Mouse (Mus musculus): Measurements from ENCODE around the gene Macrod1. TPM values are rescaled to one million over a fixed set of nuclear protein-coding genes. Genes with fewer than 3 reads are reported as not detected.
A peak's percentile ranks its signal among the peaks of the same experiment; 100 is the strongest.

Gene Macrod1
- polyA plus RNA-seq, 1 experiment from 2014 or later = 3.4 TPM

- peaks cover 62% of the 10 kb centered on the region for H3K27me3 ChIP-seq (ENCODE audit: insufficient read depth, poor library complexity, severe bottlenecking)
- H3K36me3 ChIP-seq = no peaks in the 10 kb centered on the region
- no peak overlapping the region for H3K4me3 ChIP-seq
- 77% methylated on average over 4 of the region's 4 CpGs for WGBS
- H3K27ac ChIP-seq = peak overlapping the region; percentile 2; the same call in 1 of the 2 replicates
- no peak for DNase-seq (ENCODE audit: low spot score)
- H3K9me3 ChIP-seq = no peaks in the 10 kb centered on the region
- peaks cover 72% of the 10 kb centered on the region for H3K4me1 ChIP-seq (replicated peaks)
These were observed 59.6 kb downstream of the Macrod1 start for GRCm38 (mm10) chr19:7116038-7116731.

- 0 out of 2 replicates have a peak overlapping the region, but pooled peaks have one; percentile 2 for H3K27ac ChIP-seq
These were observed 60.5 kb downstream of the Macrod1 start for GRCm38 (mm10) chr19:7117141-7117540.

GRCm38 (mm10) chr19:7117653-7118307 is 61.2 kb downstream of the Macrod1 start:
- H3K27me3 ChIP-seq (ENCODE audit: insufficient read depth, poor library complexity, severe bottlenecking) = peaks cover 47% of the 10 kb centered on the region
- 78% methylated on average over 8 of the region's 8 CpGs for WGBS
- H3K27ac ChIP-seq = 0 out of 2 replicates have a peak overlapping the region, but pooled peaks have one; percentile 30
- DNase-seq (ENCODE audit: low spot score) = no peak
- no peaks in the 10 kb centered on the region for H3K36me3 ChIP-seq
- no peaks in the 10 kb centered on the region for H3K9me3 ChIP-seq
- H3K4me1 ChIP-seq (replicated peaks) = peaks cover 72% of the 10 kb centered on the region
- no peak overlapping the region for H3K4me3 ChIP-seq

More at GRCm38 (mm10) chr19:7117141-7117540, 60.5 kb downstream of the Macrod1 start:
- H3K4me3 ChIP-seq = no peak overlapping the region
- no peaks in the 10 kb centered on the region for H3K36me3 ChIP-seq
- 77% methylated on average over 4 of the region's 4 CpGs for whole genome bisulfite sequencing
- peaks cover 72% of the 10 kb centered on the region for H3K4me1 ChIP-seq (replicated peaks)
- H3K9me3 ChIP-seq = no peaks in the 10 kb centered on the region
- H3K27me3 ChIP-seq (ENCODE audit: insufficient read depth, poor library complexity, severe bottlenecking) = peaks cover 54% of the 10 kb centered on the region
- DNase-seq (ENCODE audit: low spot score) = no peak

GRCm38 (mm10) chr19:7121252-7121651 is 64.6 kb downstream of the Macrod1 start:
- Histone ChIP-seq H3K4me3 (no peak overlapping the region), H3K36me3 (no peaks in the 10 kb centered on the region), H3K27ac (peak overlapping the region; percentile 50; the same call in 1 of the 2 replicates), H3K4me1 (replicated peaks) (peaks cover 54% of the 10 kb centered on the region), H3K9me3 (no peaks in the 10 kb centered on the region), H3K27me3 (ENCODE audit: insufficient read depth, poor library complexity, severe bottlenecking) (peaks cover 28% of the 10 kb centered on the region)
- WGBS = 73% methylated on average over 11 of the region's 11 CpGs
- DNase-seq (ENCODE audit: low spot score) = no peak

GRCm38 (mm10) chr19:7122277-7122676 is 65.7 kb downstream of the Macrod1 start:
- Histone ChIP-seq H3K4me3 (no peak overlapping the region), H3K4me1 (replicated peaks) (peaks cover 49% of the 10 kb centered on the region), H3K27me3 (ENCODE audit: insufficient read depth, poor library complexity, severe bottlenecking) (peaks cover 25% of the 10 kb centered on the region), H3K9me3 (no peaks in the 10 kb centered on the region), H3K36me3 (no peaks in the 10 kb centered on the region), H3K27ac (peak overlapping the region; percentile 50; the same call in 1 of the 2 replicates)
- DNase-seq (ENCODE audit: low spot score) = no peak
- WGBS = 69% methylated on average over 4 of the region's 4 CpGs

GRCm38 (mm10) chr19:7122698-7123306 is 66.2 kb downstream of the Macrod1 start:
- DNase-seq (ENCODE audit: low spot score) = no peak
- Histone ChIP-seq H3K4me1 (replicated peaks) (peaks cover 49% of the 10 kb centered on the region), H3K27ac (peak overlapping the region; percentile 50; the same call in 1 of the 2 replicates), H3K27me3 (ENCODE audit: insufficient read depth, poor library complexity, severe bottlenecking) (peaks cover 25% of the 10 kb centered on the region), H3K4me3 (no peak overlapping the region), H3K36me3 (no peaks in the 10 kb centered on the region), H3K9me3 (no peaks in the 10 kb centered on the region)
- 55% methylated on average over 10 of the region's 10 CpGs for WGBS

- Histone ChIP-seq H3K27ac (peak overlapping the region; percentile 23; the same call in 1 of the 2 replicates), H3K9me3 (no peaks in the 10 kb centered on the region), H3K4me1 (replicated peaks) (peaks cover 68% of the 10 kb centered on the region), H3K36me3 (no peaks in the 10 kb centered on the region), H3K4me3 (no peak overlapping the region), H3K27me3 (ENCODE audit: insufficient read depth, poor library complexity, severe bottlenecking) (peaks cover 23% of the 10 kb centered on the region)
- no peak for DNase-seq (ENCODE audit: low spot score)
- 85% methylated on average over 4 of the region's 4 CpGs for WGBS
These were observed 69.0 kb downstream of the Macrod1 start for GRCm38 (mm10) chr19:7125526-7126156.

- DNase-seq (ENCODE audit: low spot score) = no peak
- Histone ChIP-seq H3K36me3 (no peaks in the 10 kb centered on the region), H3K4me3 (no peak overlapping the region), H3K27ac (0 out of 2 replicates have a peak overlapping the region, but pooled peaks have one; percentile 23), H3K27me3 (ENCODE audit: insufficient read depth, poor library complexity, severe bottlenecking) (peaks cover 23% of the 10 kb centered on the region), H3K9me3 (no peaks in the 10 kb centered on the region), H3K4me1 (replicated peaks) (peaks cover 68% of the 10 kb centered on the region)
- 83% methylated on average over 1 of the region's 1 CpGs for WGBS
These were observed 69.6 kb downstream of the Macrod1 start for GRCm38 (mm10) chr19:7126209-7126608.

- WGBS = 76% methylated on average over 2 of the region's 2 CpGs
- H3K27me3 ChIP-seq (ENCODE audit: insufficient read depth, poor library complexity, severe bottlenecking) = peaks cover 29% of the 10 kb centered on the region
These were observed 70.3 kb downstream of the Macrod1 start for GRCm38 (mm10) chr19:7126933-7127332.

GRCm38 (mm10) chr19:7128551-7129475 is 72.2 kb downstream of the Macrod1 start:
- no peaks in the 10 kb centered on the region for H3K36me3 ChIP-seq

More at GRCm38 (mm10) chr19:7126933-7127332, 70.3 kb downstream of the Macrod1 start:
- Histone ChIP-seq H3K4me3 (no peak overlapping the region), H3K36me3 (no peaks in the 10 kb centered on the region), H3K4me1 (replicated peaks) (peaks cover 68% of the 10 kb centered on the region), H3K9me3 (no peaks in the 10 kb centered on the region), H3K27ac (no peak overlapping the region)
- DNase-seq (ENCODE audit: low spot score) = no peak

GRCm38 (mm10) chr19:7130317-7130716 is 73.7 kb downstream of the Macrod1 start:
- no peak for DNase-seq (ENCODE audit: low spot score)
- WGBS = 80% methylated on average over 11 of the region's 11 CpGs
- H3K4me3 ChIP-seq = no peak overlapping the region
- H3K9me3 ChIP-seq = no peaks in the 10 kb centered on the region
- H3K36me3 ChIP-seq = no peaks in the 10 kb centered on the region
- peaks cover 84% of the 10 kb centered on the region for H3K4me1 ChIP-seq (replicated peaks)
- 0 out of 2 replicates have a peak overlapping the region, but pooled peaks have one; percentile 47 for H3K27ac ChIP-seq
- peaks cover 57% of the 10 kb centered on the region for H3K27me3 ChIP-seq (ENCODE audit: insufficient read depth, poor library complexity, severe bottlenecking)

More at GRCm38 (mm10) chr19:7128551-7129475, 72.2 kb downstream of the Macrod1 start:
- Histone ChIP-seq H3K27ac (peak overlapping the region; percentile 77), H3K27me3 (ENCODE audit: insufficient read depth, poor library complexity, severe bottlenecking) (peaks cover 46% of the 10 kb centered on the region), H3K4me1 (replicated peaks) (peaks cover 72% of the 10 kb centered on the region), H3K4me3 (peak overlapping the region; percentile 11; the same call in 1 of the 2 replicates), H3K9me3 (no peaks in the 10 kb centered on the region)
- DNase-seq (ENCODE audit: low spot score) = peak; percentile 44
- WGBS = 61% methylated on average over 19 of the region's 19 CpGs
